Mouse (Mus musculus): ENCODE results near the gene Tead3.
"Not testable (repeated sequence)": the region's sequence is repeated elsewhere in the genome, so short reads cannot be mapped to it uniquely, and the experiment has no call there.

Gene Tead3

DNA sequence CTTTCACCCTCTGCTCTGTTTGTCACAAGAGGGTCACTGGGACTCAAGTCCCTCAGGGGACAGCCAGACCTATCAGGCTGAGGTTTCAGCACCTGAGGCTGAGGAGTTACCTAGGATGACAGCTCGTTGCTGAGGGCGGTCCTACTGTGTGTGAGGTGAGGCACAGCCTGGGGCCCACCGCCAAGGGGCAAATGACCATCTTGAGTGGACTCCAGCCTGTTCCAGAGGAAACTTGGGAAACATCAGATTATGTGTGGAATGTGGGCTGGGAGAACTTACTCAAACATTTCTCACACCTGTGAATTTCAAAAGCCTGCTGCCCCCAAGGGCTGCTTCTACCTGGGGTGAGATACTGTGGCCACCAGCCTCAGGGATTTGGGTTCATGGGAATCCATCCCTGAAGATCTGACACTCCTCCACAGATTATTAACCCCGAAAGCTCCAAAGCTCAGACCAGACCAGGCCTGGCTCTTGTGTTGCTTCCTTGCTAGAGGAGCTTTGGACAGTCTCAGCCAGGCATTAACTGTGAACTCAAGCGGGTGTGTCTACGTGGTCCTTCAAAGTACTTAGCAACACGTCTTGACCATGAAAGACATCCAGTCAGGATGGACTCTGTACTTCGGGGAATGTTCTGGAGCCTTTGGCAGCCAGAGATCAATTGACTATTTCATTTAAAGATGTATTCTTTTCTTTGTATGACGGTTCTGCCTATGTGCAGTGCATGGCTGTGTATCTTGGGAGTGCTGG, 10.1 kb upstream of the Tead3 start:
- no peak for DNase-seq (ENCODE audit: low spot score in 2 of 2)

DNA sequence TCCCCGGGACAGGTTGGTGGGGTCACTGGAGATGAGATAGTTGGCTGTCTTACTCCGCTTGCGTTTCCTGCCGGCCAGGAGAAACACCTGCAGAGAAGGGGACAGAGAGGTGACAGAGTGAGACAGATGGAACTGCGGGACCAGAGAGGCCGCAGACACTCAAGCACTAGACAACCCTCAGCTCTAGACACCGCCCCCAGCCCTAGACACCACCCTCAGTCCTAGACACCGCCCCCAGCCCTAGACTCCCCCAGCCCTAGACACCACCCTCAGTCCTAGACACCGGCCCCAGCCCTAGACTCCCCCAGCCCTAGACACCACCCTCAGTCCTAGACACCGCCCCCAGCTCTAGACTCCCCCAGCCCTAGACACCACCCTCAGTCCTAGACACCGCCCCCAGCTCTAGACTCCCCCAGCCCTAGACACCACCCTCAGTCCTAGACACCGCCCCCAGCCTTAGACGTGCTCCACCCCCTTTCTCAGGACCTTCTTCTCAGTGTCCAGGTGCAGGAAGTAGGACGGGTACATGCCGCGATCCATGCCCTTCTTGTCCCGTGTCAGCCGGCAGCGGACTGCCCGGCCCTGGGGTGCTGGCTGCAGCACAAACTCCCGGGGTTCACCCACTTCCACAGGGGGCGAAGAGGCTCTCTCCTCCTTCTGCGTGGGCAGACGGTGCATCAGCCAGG, 8.1 kb upstream of the Tead3 start:
- DNase-seq (ENCODE audit: low spot score in 2 of 2), result not testable (repeated sequence)

DNA sequence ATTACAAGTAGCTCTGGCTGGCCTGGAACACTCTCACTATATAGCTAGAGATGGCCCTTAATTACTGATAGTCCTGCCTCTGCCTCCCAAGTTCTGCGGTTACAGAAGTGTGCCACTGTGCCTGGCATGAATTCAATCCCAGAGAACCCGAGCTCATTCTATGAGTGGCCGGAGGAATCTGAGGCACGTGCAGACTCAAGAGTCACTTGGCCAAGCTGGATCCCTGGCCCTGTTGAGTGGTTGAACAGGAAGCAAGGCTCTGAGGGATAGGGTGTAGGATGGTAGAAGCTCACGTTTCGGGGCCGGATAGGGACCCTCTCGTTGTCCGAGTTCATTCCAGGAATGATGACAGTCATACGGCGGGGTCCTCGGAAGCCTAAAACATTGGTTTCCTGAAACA, 5.3 kb upstream of the Tead3 start:
- DNase-seq (ENCODE audit: low spot score in 2 of 2), result no peak

DNA sequence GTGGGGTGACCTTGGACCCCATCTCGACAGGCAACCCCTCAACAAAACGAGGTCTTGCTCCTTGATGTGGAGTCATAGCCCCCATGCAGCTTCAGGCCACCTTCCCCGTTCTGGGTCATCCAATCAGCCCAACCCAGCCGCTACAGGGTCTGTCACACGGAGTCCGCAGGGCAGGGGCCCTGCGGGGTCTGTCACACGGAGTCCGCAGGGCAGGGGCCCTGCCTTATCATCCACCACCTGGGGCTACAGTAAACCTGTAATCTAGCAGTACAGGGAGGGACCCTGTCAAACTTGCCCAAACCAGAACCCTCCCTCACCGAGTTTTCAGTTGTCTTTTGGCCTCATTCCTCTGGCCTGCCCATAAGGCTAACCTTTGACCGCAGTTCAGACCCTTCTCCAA, 1.4 kb upstream of the Tead3 start:
- DNase-seq (ENCODE audit: low spot score in 2 of 2), result no peak

DNA sequence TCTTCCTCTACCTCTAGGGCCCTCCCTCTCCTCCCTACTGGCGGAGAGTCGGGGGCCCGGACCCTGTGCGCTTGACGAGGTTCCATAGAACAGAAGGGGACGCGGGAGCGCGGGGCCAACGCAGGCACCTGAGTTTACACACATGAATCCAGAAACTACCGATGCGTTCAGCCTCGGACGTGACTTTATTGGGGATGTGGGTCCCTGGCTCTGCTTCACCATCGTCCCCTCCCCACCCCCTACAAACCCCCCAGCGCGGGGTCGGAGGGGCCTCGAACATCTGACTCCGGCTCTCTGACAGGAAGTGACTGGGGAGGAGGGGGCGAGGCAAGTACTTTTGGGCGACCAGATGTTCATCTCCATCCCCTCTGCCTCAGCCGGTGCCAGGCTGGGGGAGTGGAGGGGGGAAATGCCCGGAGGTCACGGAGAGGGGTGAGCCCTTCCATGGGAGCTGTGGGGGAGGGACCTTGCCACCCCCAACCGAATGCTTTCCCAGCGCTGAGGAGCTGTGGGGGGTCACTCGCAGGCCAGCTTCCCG, 805 bp upstream of the Tead3 start:
- no peak for DNase-seq (ENCODE audit: low spot score in 2 of 2)

DNA sequence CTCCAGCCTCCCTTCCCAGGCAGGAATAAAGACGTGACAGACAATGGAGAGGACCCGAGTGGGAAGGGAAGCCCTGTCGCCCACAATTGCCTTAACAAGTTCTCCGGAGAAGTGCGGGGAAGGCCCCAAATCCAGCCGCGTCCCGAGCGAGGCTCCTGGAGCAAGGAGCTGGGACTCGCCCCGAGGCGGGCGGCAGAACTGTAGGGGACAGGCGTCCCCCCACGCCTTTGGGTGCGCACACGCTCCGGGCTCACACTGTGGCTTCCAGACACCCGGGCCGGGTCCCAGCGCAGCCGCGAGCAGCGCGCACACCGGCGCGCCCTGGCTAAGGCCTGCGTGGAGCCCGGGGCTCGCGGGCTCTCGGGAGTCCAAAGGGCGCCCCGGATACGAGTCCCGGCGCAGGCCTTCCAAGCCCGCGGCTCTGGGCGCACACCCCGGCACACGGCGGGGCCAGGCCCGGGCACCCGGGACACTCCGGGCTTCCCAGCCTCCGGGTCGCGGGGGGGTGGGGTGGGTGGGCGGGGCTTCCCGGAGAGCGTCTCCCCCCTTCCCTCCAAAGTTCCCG, 634 bp downstream of the Tead3 start:
- no peak for DNase-seq (ENCODE audit: low spot score in 2 of 2)

DNA sequence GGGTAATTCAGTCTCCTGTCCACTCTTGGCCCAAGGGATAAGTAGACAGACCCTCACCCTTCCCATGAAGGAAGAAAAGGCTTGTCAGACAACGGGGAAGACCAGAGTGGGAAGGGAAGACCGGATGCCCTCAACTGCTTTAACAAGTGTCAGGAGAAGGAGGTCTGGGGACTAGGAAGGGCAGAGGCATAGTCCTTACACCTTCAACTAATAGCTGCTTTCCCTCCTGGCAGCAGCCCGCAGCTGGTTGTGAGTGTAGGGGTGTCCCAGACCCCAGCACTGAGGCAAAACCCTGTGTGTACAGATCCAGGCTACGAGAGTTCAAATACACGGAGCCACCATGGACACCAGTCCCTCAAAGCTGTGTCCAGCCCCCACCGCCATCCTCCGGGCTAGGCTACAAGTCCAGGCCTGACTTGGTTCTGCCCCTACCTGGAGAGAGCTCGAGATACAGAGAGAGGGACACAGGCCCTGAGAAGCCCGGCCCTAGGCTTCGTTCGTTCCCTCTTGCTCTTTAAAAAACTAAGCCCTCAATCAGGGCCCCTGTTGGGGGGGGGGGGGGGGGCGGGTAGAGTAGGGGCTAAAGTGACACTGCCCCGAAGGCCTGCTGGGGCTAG, 1.2 kb downstream of the Tead3 start:
- no peak for DNase-seq (ENCODE audit: low spot score in 2 of 2)

DNA sequence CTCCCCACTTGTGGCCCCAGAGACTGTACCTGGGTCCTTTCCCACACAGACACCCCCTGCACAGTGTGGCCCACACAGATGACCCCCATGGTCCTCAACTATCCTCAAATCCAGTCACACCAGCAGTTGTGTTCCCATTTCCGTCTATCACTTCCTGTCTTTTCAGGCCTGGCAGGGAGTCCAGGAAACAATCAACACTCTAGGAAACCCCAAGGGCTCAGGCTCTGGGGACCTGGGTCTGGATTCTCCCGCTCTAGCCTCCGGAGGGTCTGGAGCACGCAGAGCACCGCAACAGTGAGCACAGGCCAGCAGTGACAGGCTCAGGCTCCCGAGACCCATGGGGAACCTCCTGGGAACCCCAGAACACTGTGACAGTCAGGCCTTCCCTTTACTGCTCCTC, 2.4 kb downstream of the Tead3 start:
- DNase-seq (ENCODE audit: low spot score in 2 of 2), result no peak

DNA sequence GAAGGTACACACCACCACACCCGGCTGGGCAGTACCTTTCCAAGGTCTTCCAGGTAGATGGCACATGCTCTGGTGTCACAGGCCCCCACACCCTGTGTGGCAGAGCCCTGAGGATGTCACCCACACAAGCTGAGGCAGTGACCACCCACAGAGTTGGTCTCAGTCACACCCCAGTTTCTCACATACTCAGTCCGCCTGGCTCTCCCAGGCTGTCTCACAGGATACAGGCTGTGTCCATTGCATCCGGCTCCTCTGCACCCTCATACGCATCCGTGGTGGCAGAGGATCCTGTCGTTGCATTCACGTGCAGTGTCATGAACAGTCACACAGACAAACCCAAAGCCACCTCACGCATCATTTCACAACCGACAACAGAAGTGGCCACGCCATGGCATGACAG, 3.3 kb downstream of the Tead3 start:
- no peak for DNase-seq (ENCODE audit: low spot score in 2 of 2)

DNA sequence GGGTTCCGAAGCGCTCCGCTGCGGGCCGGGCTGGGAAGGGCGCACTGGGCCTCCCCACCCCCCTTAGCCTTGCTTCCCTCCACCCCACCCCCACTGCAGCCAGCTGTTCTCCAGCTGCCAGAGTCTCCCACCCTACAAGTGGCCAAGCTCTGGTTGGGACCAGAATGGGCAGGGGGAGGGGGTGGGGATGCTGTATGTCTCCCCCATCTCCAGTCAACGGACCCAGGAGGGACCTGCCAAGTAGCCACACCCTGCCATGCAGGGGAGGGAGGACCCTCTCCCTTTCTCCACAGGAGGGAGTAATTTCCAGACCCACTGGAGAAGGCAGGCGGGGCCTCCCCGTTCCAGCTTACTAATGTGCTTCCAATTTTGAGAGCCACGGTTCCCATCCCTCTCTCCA, 4.7 kb downstream of the Tead3 start:
- no peak for DNase-seq (ENCODE audit: low spot score in 2 of 2)

DNA sequence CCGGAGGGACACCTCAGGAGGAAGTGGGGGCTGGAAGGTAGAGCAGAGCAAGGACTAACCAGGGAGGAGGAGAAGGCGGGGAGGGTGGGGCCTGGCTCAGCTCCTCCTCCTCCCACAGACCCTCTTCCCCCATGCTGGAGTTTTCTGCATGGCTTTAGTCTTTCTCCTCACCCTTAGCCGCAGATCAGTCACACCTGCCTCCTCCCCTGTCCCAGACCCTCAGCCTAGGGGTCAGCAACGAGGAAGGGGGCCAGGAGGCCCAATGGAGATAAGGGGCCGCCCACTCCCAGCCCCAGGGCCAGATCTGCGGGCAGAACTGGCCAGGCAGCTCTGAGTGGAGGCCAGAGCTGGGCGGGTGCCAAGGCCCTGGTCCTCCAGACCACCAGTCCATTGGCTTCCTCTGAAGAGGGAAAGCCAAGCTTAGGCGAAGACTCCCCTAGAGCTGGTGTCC, 5.3 kb downstream of the Tead3 start:
- no peak for DNase-seq (ENCODE audit: low spot score in 2 of 2)

DNA sequence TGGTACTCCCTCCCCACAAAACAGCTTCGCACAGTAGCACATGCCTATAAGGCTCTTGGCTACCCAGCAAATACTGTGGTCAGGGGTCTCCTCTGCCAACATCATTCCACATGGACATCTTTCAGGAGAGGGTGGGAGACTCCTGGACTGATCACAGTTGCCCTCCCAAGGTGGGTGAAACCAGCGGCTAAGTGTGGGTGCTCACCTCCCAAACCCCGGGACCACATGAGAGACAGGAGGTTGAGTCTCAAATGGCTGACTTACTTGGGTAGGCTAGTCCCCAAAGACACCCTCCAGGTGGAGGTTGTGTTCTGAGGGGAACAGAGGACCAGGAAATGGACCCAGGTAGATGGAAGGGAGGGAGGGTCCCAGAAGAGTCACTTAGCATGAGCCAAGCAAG, 5.9 kb downstream of the Tead3 start:
- no peak for DNase-seq (ENCODE audit: low spot score in 2 of 2)

DNA sequence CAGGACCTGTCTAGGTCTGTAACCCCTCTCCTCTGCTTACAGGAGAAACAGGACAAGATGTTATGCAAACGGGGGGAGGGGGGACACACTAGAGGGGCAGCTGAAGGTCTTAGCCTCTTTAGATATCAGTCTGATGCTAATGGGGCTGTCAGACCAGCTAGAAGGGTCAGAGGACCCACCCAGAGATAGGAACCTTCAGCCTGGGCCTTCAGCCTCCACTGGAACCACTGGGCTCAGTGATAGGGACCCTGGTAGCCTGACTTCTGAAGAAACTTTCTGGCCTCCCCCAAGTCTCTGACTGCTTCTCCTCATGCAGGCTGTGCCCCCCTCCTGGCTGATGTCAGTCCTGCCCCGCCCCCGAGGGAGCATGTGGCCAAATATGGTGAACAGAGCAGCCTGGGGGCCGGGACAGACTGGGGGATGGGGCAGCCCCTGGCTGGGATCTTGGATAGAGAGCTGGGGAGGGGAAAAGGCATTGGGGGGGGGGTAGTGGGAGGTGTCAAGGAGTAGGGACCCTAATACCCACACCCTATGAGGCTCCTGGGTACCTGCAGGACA, 6.5 kb downstream of the Tead3 start:
- DNase-seq (ENCODE audit: low spot score in 2 of 2), result no peak

DNA sequence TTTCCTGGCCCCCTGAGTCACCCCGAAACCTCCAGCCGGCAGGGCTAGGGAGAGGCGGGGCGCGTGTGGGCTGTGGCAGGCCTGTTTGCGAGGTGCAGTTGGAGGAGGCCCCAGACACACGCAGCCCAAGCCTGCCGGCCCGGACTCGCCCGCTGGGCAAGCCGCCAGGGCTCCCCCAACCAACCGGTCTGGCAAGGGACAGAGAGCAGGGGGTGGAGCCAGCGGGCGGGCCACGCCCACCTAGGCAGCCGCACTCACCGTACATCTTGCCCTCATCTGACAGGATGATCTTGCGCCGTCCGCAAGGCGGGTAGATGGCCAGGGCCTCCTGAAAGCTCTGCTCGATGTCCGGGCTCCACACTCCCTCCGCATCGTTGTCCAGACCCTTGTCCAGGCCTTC, 9.5 kb downstream of the Tead3 start:
- DNase-seq (ENCODE audit: low spot score in 2 of 2), result peak; percentile 66 to 85

DNA sequence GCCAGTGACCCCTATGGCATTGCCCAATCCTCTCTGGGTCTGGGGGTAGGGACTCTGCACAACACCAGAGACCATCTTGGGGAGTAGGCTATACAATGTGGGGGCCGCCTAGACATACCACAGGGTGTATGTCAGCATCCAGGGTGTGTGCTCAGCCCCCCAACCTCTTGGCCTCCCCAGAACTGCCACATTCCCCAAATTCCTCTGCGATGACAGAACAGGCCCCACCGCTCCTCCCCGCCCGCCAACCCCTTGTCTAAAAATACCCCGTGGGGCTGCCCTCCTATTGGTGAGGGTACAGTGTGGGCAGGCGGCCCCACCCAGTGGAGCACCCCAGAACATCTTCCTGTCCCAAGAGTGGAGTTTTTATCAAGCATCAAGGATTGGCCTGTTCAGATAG, 10.0 kb downstream of the Tead3 start:
- no peak for DNase-seq (ENCODE audit: low spot score in 2 of 2)

DNA sequence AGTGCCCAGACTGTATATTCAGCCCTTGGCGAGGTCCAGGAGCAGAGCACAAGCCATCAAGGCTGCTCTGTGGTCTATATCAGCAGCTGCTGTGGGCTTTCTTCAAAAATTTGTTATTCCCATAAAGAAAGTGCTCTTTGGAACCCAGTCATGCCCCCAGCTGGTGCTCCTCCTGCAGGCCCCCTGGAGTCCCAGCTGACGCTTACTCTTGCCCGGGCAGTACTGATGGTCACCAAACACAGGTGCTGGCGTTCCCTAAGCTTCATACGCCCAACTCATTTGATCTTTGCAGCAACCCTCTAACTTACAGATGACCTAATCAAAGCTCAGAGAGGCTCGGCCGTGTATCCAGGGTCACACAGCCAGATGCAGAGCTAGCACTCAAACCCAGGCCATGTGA, 13.1 kb downstream of the Tead3 start:
- no peak for DNase-seq (ENCODE audit: low spot score in 2 of 2)

DNA sequence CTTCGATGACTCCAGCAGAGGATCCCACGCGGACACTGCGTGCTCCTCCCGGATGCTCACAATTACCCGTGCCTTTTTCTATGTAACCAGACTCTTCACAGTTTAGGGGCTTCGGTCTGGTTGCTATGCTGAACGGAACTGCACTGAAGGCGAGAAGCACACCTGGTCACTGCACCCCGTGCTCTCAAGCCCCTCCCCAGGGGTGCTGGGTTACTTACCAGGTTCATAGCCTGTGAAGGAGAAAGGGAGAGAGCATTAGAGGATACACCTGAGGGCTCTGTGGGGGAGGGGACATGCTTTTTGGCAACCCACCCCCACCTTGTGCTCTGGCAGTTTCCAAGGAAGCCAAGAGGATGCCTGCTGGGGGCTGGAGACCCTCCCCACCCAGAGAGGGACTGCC, 15.3 kb downstream of the Tead3 start:
- no peak for DNase-seq (ENCODE audit: low spot score in 2 of 2)

DNA sequence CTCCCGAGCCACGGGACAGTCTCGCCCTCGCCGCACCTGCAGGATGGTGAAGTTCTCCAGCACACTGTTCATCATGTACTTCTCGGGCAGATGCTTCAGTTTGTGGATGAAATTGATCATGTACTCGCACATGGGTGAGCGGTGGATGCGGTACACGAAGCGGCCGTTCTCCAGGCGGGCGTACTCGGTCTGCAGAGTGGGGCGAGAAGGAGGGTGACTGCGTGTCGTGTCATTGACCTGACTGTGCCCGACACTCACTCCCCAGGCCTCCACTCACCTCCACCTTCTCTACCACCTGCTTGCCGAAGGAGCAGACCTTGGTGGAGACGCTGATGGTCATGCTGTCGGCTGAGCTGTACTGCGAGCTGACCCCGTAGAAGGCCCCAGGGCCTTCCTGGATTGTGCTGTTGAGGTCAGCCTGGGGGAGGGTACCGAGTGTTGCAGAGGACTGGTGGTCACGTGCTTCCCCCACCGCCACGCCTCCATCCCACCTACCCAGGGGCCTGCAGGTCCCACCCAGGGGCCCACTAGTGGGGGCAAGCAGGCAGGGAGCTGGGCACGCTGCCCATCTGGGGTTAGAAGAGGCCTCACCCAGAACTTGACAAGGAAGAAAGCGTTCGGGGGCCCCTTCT, 17.6 kb downstream of the Tead3 start:
- no peak for DNase-seq (ENCODE audit: low spot score in 2 of 2)

DNA sequence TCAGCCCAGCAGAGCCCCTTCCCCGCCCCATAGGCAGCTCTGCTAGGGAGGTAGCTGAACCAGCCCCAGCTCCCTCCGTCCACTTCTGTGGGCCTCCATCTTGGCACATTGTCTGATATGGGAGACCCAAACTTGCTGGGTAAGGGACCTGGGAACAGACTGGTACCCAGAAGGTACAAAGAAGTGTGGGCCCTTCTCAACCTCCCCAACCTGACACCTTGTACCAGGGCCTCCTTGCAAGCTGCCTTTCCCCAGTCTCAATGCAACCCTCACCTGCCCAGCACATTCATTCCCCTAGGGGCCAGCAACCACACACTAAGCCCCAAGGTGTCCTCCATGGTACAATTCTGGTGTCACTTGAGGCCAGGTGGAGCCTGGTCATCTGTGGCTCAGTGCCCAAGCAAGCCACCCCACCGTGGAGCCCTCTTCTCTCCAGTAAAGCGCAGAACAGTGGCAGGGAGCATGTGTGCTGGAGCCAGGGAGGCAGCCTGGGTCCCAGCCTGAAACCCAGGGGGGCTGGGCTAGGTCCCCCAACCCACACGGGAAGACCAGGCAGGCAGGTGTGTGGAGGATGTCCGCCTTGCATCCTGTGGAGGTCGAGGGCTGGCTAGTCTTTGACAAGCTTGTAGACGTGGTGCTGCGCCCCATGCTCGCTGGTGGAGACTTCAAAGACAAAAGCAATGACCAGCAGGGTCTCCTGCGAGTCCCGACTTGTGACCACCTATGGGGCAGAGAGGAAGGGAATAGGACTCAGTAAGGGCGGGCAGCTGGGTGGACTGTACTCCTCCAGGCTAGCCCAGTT, 18.3 kb downstream of the Tead3 start:
- DNase-seq (ENCODE audit: low spot score in 2 of 2), result no peak

DNA sequence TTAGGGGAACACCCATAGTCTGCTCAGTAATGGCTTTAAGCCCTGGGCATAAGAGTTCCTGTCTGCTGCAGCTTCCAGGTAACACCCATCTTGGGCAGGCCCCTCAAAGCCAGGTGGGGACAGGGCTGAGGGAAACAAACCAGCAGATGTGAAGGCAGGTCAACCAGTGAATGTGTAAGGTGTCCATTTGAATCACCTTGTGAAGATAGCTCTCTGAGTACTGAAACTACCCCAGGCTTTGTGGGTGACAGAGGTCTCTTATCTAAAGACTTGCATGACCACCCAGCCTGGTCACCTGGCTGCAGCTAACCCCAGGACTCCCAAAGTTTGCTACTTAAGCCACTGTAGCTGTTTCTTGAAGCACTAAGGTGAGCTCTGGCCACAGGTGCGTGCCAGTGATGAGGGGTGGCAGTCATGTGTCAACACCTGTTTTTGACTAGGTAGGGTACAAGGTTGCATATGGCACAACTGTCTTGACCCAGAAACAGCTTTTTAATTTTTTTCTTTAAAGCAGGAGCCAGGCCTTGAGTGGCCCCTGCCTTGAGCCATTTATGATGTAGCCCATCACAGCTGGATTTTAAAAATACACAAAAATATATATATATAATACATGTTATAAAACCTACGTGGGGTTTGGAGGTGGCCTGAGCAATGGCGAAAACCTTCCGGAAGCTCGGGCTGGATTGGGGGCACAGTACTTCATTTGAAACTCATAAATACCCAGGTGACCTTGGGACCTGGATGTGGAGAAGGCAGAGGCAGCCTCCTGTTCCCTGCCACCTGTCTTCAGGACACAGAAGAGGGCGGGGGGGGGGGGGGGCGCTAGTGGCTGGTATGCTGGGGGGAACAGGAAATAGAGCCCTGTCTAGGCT, 19.1 kb downstream of the Tead3 start:
- no peak for DNase-seq (ENCODE audit: low spot score in 2 of 2)
